Mouse (Mus musculus) erythroblast, embryonic 14.5 days (primary cell): Measurements from ENCODE around the gene Cdc14b.

ENCODE experiments used
- GATA1 ChIP-seq: IDR thresholded peaks from 2 replicates; pipeline ENCODE4 v1.6.1; 2012; ENCODE audit warnings: low read length, inconsistent platforms, mixed read lengths
- TAL1 ChIP-seq: IDR thresholded peaks from 3 replicates; pipeline ENCODE4 v1.6.1; 2012; ENCODE audit warnings: low read length, inconsistent platforms, mixed read lengths

GRCm38 (mm10) chr13:64161916-64162611 is 113.0 kb downstream of the Cdc14b start:
- no peak for TF ChIP-seq GATA1
- TF ChIP-seq TAL1: no peak
